Mouse (Mus musculus) cerebellum, adult 9-11 months (tissue): ENCODE measurements around the gene Disc1.

Source experiments
- DNase-seq: peaks from one replicate; pipeline ENCODE4 v3.0.0; 2022

Gene Disc1

GRCm38 (mm10) chr8:125277071-125277682 lies 223.2 kb downstream of the Disc1 start:
- DNase-seq = no peak

- no peak for DNase-seq
These were observed 225.2 kb downstream of the Disc1 start for GRCm38 (mm10) chr8:125279156-125279555.

DNA sequence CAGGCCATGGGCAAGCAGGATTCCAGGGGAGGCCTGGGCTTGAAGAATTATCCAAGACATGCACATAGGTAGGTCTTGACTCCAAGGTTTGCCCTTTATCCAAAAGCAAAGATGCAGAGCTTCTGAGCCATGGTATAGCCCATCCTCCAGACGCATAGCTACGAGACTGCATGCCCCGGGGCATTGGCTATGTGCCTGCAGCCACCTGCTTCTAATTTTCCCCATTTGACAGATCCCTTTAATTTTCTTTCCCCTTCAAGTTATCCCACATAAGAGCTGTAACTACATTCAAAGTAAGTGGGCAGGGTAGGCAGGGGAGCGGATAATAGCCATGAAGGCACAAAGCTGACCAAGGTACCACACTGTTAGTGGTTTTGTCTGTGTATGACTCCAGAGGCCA lies 225.9 kb downstream of the Disc1 start:
- DNase-seq = no peak

GRCm38 (mm10) chr8:125282531-125282930 lies 228.5 kb downstream of the Disc1 start:
- DNase-seq = no peak

GRCm38 (mm10) chr8:125283542-125283941 lies 229.5 kb downstream of the Disc1 start:
- no peak for DNase-seq

DNA sequence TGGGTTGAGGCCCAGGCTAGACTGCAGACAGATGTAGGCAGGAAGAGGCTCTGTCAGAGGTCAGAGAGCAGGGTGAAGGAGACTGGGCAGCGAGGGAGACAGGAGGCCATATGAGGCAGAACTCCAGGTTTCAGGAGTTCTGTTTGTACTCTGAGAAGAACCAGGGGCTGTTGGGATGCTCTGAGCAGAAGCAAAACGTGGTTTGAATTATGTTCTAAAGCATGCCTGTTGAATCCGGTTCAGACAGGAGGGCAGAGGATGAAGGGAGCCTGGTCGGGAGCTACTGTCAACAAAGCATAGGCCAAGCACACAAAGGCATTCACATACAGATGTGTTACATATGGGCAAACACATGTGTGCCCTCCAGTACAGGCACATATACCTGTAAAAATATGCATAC lies 230.9 kb downstream of the Disc1 start:
- no peak for DNase-seq

GRCm38 (mm10) chr8:125285391-125285790 lies 231.4 kb downstream of the Disc1 start:
- peak; percentile 14 for DNase-seq

- no peak for DNase-seq
These were observed 232.1 kb downstream of the Disc1 start for GRCm38 (mm10) chr8:125285966-125286681.

DNA sequence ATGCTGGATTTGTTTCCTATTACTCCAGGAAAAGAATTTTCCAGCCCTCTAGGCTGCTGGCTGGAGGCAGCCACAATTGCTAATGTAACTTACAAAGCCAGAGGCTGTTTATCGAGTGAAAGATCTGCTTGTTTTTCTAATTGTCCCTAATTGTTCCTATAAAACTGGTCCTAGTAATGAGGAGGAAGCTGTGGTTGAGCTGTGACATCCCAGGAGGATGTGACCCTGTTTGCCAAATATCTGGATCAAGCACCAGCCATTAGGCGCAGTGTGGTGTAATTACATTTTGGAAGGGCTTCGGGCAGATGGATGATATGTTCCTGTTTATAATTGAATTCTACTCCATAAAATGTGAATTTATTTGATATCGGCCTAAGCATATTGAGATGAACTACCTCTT lies 233.3 kb downstream of the Disc1 start:
- no peak for DNase-seq

DNA sequence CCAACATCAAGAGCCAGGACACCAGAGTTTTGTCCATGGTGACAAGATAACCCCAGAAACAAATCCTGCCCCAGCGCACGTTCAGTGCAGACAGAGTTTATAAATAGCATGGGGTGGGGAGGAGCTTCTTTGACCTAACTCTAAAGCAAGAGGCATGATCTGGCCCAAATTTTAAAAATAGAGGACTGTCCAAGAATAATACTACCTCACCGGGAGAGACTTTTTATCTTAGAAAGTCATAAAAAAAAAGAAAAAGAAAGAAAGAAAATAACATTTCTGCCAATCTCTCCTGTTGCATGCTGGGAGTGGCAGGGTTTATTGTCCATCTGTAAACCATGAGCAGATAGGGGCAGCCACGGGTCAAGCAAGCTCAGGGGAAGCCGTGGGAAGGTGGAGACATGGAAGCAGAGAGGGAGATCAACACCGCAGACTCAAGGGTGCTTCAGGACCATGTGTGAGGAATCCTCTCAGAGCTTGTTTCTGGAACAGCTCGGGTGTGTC lies 233.9 kb downstream of the Disc1 start:
- DNase-seq = no peak

DNA sequence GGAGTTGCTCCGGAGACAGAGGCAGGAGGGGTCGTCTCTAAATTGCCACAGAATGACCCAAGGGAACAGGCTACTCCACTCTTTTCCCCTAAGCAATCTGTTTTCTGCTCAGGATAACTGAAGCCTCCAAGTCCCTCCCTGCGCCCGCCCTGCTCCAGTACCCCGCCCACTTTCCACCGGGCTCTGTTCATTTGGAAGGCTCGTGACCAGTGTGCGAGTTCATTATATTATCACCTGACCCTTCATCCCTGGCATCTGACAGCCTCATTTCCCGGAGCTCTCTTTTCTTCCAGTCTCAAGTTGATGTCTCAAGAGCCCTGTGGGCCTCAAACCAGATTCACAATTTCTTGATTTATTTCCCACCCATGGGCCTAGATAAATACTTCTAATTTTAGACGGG lies 237.5 kb downstream of the Disc1 start:
- DNase-seq = no peak

GRCm38 (mm10) chr8:125291932-125292717 lies 238.1 kb downstream of the Disc1 start:
- no peak for DNase-seq

- DNase-seq = peak; percentile 10
These were observed 239.1 kb downstream of the Disc1 start for GRCm38 (mm10) chr8:125292933-125293591.

DNA sequence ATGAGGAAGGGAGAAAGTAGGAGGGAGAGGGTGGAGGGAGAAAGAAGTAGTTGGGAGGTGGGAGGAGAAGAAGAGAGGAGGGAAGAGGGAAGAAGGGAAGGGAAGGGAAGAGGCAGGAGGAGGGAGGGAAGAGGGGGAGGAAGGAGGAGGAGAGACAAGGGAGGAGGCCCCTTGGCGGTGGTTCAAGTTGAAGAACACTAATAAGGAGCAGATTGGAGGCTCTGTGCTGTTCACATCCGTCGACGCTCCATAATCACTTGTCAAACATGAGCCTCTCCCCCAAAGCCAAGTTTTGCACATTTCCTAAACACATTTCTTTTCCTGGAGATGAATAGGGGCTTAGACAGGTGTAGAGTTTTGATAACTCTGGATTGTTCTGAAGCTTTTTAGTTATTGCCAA lies 245.3 kb downstream of the Disc1 start:
- DNase-seq = no peak

- DNase-seq = no peak
These were observed 248.0 kb downstream of the Disc1 start for GRCm38 (mm10) chr8:125301931-125302361.

- no peak for DNase-seq
These were observed 252.7 kb downstream of the Disc1 start for GRCm38 (mm10) chr8:125306665-125307064.

DNA sequence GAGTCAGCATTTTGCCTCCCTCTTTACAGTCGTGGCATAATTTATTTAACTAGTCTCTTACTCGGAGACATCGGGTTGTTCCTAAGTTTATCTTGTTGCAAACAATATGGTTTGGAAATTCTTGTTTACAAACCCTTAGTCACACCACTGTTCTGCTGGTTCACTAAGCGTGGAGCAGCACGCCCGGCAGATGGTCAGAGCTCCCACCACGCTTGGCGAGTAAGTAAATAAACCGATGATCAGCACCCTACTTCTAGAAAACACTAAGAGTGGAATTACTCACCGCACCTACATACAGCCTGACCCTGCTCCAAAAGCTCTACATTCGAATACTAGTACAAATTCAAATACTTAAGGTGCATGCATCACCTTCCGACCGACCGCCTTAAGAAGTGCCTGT lies 256.0 kb downstream of the Disc1 start:
- no peak for DNase-seq
